Mouse (Mus musculus): Measurements from ENCODE around the gene Tada3.

GRCm38 (mm10) chr6:113410001-113410400, 32.3 kb upstream of the Tada3 start:
- no peak for TF ChIP-seq CTCF (IDR thresholded peaks at IDR 0.05; ENCODE audit: borderline replicate concordance, control insufficient read depth, extremely low read depth, insufficient read depth, low read length, poor library complexity)
- TF ChIP-seq POLR2A (IDR thresholded peaks at IDR 0.05; ENCODE audit: control insufficient read depth, extremely low read depth, insufficient read depth, low read length, poor library complexity) = no peak
